Mouse (Mus musculus): ENCODE measurements around the gene Maged1. TPM values are rescaled to one million over a fixed set of nuclear protein-coding genes. Genes with fewer than 3 reads are reported as not detected.

Gene Maged1
- 478 and 498 TPM in 2 replicates for polyA plus RNA-seq (2015; fragmentation: Nextera tagmentation; extraction: Ambion mirVana)

DNA sequence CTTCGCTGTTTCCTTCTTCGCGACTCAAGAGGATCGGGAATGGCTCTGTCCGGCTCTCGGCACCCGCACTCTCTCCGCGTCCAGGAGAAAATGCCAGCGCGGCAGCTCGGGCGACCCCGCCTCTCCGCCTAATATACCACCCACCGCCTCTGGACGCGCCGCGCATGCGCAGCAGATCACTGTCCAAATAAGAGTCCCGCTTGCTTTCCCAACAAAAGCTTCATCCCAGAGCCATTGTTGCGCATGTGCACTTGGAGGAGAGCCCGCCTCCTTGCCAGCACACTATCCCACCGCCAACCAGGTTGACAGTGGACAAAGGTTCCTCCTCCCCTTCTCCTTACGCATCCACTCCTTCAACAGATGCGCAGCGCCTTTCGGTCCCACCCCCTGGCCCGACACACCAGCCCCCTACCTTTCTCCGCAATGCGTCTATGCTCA, at the start of gene Maged1:
TSS of gene Maged1 (minus strand) at position 226 of the 438 bp plus-strand sequence.
- Histone ChIP-seq H3K27ac (ENCODE audit: low read length) (peak within 1 kb of the TSS; percentile 86), H3K27me3 (ENCODE audit: control insufficient read depth, insufficient read depth, low read length) (no peaks in the 10 kb centered on the region; the same call in 1 of the 2 replicates), H3K4me2 (ENCODE audit: low read depth, low read length) (peak within 1 kb of the TSS; percentile 56), H3K9ac (ENCODE audit: low read length) (peak within 1 kb of the TSS; percentile 81), H3K4me1 (ENCODE audit: control insufficient read depth, insufficient read depth, low read length) (no peaks in the 10 kb centered on the region; the same call in 1 of the 2 replicates), H3K36me3 (ENCODE audit: control insufficient read depth, insufficient read depth, low read length) (peaks cover 14% of the 10 kb centered on the region; the same call in 1 of the 2 replicates), H3K4me3 (replicated peaks; ENCODE audit: low read length) (peak within 1 kb of the TSS; percentile 60), H3K9me3 (replicated peaks; ENCODE audit: control insufficient read depth, low read length) (no peaks in the 10 kb centered on the region)
- ATAC-seq (ENCODE audit: insufficient read depth, low FRiP score) = peak; percentile 95
- WGBS = 13% methylated on average over 32 of the region's 32 CpGs

DNA sequence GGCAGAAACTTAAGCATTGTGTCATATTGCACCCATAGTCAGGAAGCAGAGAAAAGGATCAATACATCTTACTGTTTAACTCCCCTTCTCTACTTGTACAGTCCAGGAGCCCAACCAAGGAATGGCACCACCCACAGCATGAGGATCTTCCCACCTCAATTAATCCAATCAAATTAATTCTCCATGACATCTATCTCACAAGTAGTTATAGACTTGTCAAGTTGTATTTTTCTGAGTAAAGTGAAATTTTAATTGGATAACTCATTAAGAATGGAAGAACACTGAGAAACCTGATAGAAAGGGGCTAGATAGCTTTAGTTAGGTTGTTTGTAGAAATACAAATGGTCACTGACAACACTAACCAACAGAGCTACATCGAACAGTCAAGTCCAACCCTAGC, 38.3 kb upstream of the Maged1 start:
- Histone ChIP-seq H3K4me3 (replicated peaks; ENCODE audit: low read length) (no peak overlapping the region), H3K4me2 (ENCODE audit: low read depth, low read length) (no peak overlapping the region), H3K27me3 (ENCODE audit: control insufficient read depth, insufficient read depth, low read length) (no peaks in the 10 kb centered on the region), H3K9me3 (replicated peaks; ENCODE audit: control insufficient read depth, low read length) (no peaks in the 10 kb centered on the region), H3K4me1 (ENCODE audit: control insufficient read depth, insufficient read depth, low read length) (no peaks in the 10 kb centered on the region), H3K9ac (ENCODE audit: low read length) (no peak overlapping the region), H3K27ac (ENCODE audit: low read length) (no peak overlapping the region), H3K36me3 (ENCODE audit: control insufficient read depth, insufficient read depth, low read length) (no peaks in the 10 kb centered on the region)
- 85% methylated on average over 1 of the region's 1 CpGs for WGBS
- no peak for ATAC-seq (ENCODE audit: insufficient read depth, low FRiP score)

DNA sequence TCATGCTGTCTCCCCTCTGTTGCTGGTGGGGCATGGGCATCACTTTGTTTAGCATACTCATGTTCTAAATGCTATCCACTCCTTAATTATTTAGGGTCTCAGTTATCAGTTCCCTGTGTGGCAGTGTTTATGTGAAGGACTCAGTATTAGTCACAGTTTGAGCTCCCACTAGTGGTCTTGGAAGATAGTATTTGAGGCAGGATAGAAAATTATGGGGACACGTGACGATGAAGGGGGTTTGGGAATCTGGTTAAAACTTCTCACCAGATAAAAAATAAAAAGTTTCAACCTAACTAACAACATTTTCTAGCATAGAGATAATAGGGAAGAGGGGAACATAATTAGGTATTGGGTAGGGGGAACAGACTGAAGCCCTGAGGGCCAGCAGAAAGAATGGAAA, 22.8 kb upstream of the Maged1 start:
- no peak for ATAC-seq (ENCODE audit: insufficient read depth, low FRiP score)
- 57% methylated on average over 2 of the region's 2 CpGs for WGBS
- no peak overlapping the region for H3K4me2 ChIP-seq (ENCODE audit: low read depth, low read length)

DNA sequence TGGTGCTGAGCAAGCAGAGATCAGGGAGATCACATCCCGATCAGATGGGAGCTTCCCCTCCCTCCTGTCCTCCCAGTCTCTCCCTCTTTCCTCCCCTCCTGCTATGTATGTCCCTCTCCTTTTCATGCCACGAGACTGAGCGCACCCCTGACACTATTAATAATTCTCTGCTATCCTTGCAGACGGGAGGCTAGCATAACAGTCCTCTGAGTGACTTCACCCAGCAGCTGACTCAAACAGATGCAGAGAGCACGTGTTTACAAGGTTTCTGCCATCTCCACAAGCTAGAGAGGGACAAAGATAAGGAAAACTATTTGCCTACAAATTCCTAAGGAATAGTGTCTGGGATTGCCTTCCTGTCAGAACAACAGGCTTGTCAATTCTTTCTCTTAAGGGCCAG, 20.4 kb upstream of the Maged1 start:
- no peak overlapping the region for H3K4me2 ChIP-seq (ENCODE audit: low read depth, low read length)
- no peaks in the 10 kb centered on the region for H3K4me1 ChIP-seq (ENCODE audit: control insufficient read depth, insufficient read depth, low read length)
- no peaks in the 10 kb centered on the region for H3K9me3 ChIP-seq (replicated peaks; ENCODE audit: control insufficient read depth, low read length)
- no peak overlapping the region for H3K27ac ChIP-seq (ENCODE audit: low read length)
- H3K27me3 ChIP-seq (ENCODE audit: control insufficient read depth, insufficient read depth, low read length) = no peaks in the 10 kb centered on the region; the same call in 1 of the 2 replicates
- H3K36me3 ChIP-seq (ENCODE audit: control insufficient read depth, insufficient read depth, low read length) = no peaks in the 10 kb centered on the region
- ATAC-seq (ENCODE audit: insufficient read depth, low FRiP score) = no peak
- H3K9ac ChIP-seq (ENCODE audit: low read length) = no peak overlapping the region
- 15% methylated on average over 5 of the region's 5 CpGs for WGBS
- no peak overlapping the region for H3K4me3 ChIP-seq (replicated peaks; ENCODE audit: low read length)

More for the DNA sequence above, 22.8 kb upstream of the Maged1 start:
- Histone ChIP-seq H3K4me3 (replicated peaks; ENCODE audit: low read length) (no peak overlapping the region), H3K27me3 (ENCODE audit: control insufficient read depth, insufficient read depth, low read length) (no peaks in the 10 kb centered on the region; the same call in 1 of the 2 replicates), H3K9ac (ENCODE audit: low read length) (no peak overlapping the region), H3K4me1 (ENCODE audit: control insufficient read depth, insufficient read depth, low read length) (no peaks in the 10 kb centered on the region), H3K27ac (ENCODE audit: low read length) (no peak overlapping the region), H3K36me3 (ENCODE audit: control insufficient read depth, insufficient read depth, low read length) (no peaks in the 10 kb centered on the region), H3K9me3 (replicated peaks; ENCODE audit: control insufficient read depth, low read length) (no peaks in the 10 kb centered on the region)

DNA sequence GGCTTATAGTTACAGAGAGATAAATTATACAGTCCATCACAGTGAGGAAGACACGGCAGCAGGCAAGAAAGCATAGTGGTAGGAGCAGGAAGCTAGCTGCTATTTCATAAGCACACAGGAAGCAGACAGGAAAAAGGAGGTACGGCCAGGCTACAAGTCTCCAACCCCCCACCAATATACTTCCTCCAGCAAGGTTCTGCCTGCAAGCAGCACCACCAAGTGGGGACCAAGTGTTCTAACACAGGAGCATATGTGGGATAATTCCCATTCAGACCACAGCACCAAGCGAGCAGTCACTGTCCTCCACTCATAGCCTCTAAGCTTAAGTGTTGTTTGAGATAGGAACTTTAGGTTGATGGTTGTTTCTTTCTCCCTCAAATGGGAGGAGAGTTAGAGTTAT, 6.3 kb upstream of the Maged1 start:
- 69% methylated on average over 3 of the region's 3 CpGs for WGBS
- H3K36me3 ChIP-seq (ENCODE audit: control insufficient read depth, insufficient read depth, low read length) = no peaks in the 10 kb centered on the region

DNA sequence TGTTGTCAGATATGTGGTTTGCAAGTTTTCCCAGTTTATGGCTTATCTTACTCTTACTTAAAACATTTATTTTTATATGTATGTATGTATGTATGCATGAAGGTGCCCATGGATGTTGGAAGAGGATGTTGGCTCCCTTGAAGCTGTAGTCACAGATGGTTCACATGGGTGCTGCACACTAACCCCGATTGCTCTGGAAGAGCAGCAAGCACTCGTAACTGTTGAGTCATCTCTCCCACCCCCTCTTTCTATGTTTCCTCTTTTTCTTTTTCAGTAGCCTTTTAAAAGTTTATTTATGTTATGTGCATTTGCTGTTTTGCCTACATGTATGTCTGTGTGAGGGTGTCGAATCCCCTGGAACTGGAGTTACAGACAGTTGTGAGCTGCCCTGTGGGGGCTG, 4.0 kb upstream of the Maged1 start:
- 70% methylated on average over 3 of the region's 3 CpGs for WGBS
- Histone ChIP-seq H3K36me3 (ENCODE audit: control insufficient read depth, insufficient read depth, low read length) (no peaks in the 10 kb centered on the region), H3K9me3 (replicated peaks; ENCODE audit: control insufficient read depth, low read length) (no peaks in the 10 kb centered on the region), H3K27me3 (ENCODE audit: control insufficient read depth, insufficient read depth, low read length) (no peaks in the 10 kb centered on the region; the same call in 1 of the 2 replicates), H3K4me1 (ENCODE audit: control insufficient read depth, insufficient read depth, low read length) (no peaks in the 10 kb centered on the region), H3K9ac (ENCODE audit: low read length) (no peak overlapping the region), H3K27ac (ENCODE audit: low read length) (no peak overlapping the region), H3K4me2 (ENCODE audit: low read depth, low read length) (no peak overlapping the region), H3K4me3 (replicated peaks; ENCODE audit: low read length) (no peak overlapping the region)
- ATAC-seq (ENCODE audit: insufficient read depth, low FRiP score) = no peak

More for the DNA sequence above, 6.3 kb upstream of the Maged1 start:
- H3K4me1 ChIP-seq (ENCODE audit: control insufficient read depth, insufficient read depth, low read length) = no peaks in the 10 kb centered on the region
- H3K4me3 ChIP-seq (replicated peaks; ENCODE audit: low read length) = no peak overlapping the region
- H3K9me3 ChIP-seq (replicated peaks; ENCODE audit: control insufficient read depth, low read length) = no peaks in the 10 kb centered on the region
- no peaks in the 10 kb centered on the region; the same call in 1 of the 2 replicates for H3K27me3 ChIP-seq (ENCODE audit: control insufficient read depth, insufficient read depth, low read length)
- H3K4me2 ChIP-seq (ENCODE audit: low read depth, low read length) = no peak overlapping the region
- ATAC-seq (ENCODE audit: insufficient read depth, low FRiP score) = no peak
- H3K9ac ChIP-seq (ENCODE audit: low read length) = no peak overlapping the region
- H3K27ac ChIP-seq (ENCODE audit: low read length) = no peak overlapping the region

DNA sequence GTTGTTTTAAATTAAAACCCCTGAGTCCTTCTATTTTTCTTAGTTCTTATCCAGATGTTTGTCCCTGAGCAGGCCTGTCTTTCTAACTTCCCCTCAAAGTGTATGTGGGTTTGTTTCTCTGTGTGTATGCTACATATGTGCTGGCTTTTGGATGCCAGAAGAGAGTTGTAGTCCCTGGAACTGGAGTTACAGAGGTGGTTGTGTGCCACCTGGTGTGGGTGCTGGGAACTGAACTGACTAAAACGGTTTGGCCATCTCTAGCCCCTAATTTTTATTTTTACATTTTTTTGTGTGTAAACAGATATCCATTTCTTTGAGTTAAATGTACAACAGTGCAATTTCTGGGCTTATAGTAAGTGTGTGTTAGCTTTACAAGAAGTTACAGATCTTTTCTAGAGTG, 3.0 kb upstream of the Maged1 start:
- no peak overlapping the region for H3K4me2 ChIP-seq (ENCODE audit: low read depth, low read length)
- no peak overlapping the region for H3K27ac ChIP-seq (ENCODE audit: low read length)
- no peaks in the 10 kb centered on the region for H3K36me3 ChIP-seq (ENCODE audit: control insufficient read depth, insufficient read depth, low read length)
- H3K9me3 ChIP-seq (replicated peaks; ENCODE audit: control insufficient read depth, low read length) = no peaks in the 10 kb centered on the region
- no peak overlapping the region for H3K9ac ChIP-seq (ENCODE audit: low read length)
- H3K4me1 ChIP-seq (ENCODE audit: control insufficient read depth, insufficient read depth, low read length) = no peaks in the 10 kb centered on the region; the same call in 1 of the 2 replicates
- no peak for ATAC-seq (ENCODE audit: insufficient read depth, low FRiP score)
- 10% methylated on average over 1 of the region's 1 CpGs for WGBS
- no peak overlapping the region for H3K4me3 ChIP-seq (replicated peaks; ENCODE audit: low read length)
- no peaks in the 10 kb centered on the region; the same call in 1 of the 2 replicates for H3K27me3 ChIP-seq (ENCODE audit: control insufficient read depth, insufficient read depth, low read length)

DNA sequence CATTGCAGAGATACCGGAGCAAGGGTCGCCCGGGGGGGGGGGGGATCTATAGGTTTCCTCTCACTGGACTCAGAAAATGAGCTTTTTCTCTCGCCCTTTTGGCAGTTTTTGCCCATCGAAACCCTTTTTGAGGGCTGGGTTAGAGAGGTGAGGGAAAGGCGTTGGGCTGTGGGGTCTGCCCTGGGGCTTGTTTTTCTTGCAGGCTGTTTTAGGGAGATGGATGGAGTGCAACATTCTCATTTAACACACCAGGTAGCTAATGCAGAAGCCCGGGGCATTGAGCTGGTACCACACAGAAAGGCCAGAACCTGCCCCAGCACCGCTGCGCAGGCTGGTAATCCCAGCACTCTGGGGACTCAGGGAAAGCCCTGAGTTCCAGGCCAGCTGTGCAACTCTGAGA, 593 bp upstream of the Maged1 start:
- H3K4me2 ChIP-seq (ENCODE audit: low read depth, low read length) = peak overlapping the region; percentile 50
- no peak for ATAC-seq (ENCODE audit: insufficient read depth, low FRiP score)
- no peaks in the 10 kb centered on the region for H3K9me3 ChIP-seq (replicated peaks; ENCODE audit: control insufficient read depth, low read length)
- peak overlapping the region; percentile 66 for H3K9ac ChIP-seq (ENCODE audit: low read length)
- peak overlapping the region; percentile 60 for H3K4me3 ChIP-seq (replicated peaks; ENCODE audit: low read length)
- H3K27me3 ChIP-seq (ENCODE audit: control insufficient read depth, insufficient read depth, low read length) = no peaks in the 10 kb centered on the region; the same call in 1 of the 2 replicates
- 19% methylated on average over 9 of the region's 9 CpGs for WGBS
- H3K4me1 ChIP-seq (ENCODE audit: control insufficient read depth, insufficient read depth, low read length) = no peaks in the 10 kb centered on the region; the same call in 1 of the 2 replicates
- H3K27ac ChIP-seq (ENCODE audit: low read length) = peak overlapping the region; percentile 76
- peaks cover 12% of the 10 kb centered on the region; the same call in 1 of the 2 replicates for H3K36me3 ChIP-seq (ENCODE audit: control insufficient read depth, insufficient read depth, low read length)

DNA sequence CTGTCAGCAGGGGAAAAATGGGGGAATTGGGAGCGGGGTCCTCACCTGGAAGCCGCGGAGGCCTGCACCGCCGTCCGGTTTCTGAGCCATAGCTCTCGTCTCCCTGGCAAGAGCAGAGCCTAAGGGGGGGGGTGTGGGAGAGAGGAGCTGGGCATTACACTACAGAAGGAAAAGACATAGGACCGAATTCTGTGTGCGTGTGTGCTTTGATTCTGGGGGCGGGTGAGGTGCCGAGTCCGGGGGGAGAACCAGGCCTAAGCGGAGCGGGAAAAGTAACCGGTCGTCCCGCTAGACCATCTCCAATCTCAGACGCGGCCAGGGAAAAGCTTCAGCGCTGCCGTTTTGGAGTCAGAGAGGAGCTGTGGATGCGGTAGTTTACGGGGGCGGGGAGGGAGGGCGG, 737 bp downstream of the Maged1 start:
- ATAC-seq (ENCODE audit: insufficient read depth, low FRiP score) = no peak
- 14% methylated on average over 25 of the region's 25 CpGs for WGBS

More for the DNA sequence above, 737 bp downstream of the Maged1 start:
- peak overlapping the region; percentile 86 for H3K27ac ChIP-seq (ENCODE audit: low read length)
- no peaks in the 10 kb centered on the region; the same call in 1 of the 2 replicates for H3K27me3 ChIP-seq (ENCODE audit: control insufficient read depth, insufficient read depth, low read length)
- peak overlapping the region; percentile 60 for H3K4me3 ChIP-seq (replicated peaks; ENCODE audit: low read length)
- H3K9me3 ChIP-seq (replicated peaks; ENCODE audit: control insufficient read depth, low read length) = no peaks in the 10 kb centered on the region
- no peaks in the 10 kb centered on the region; the same call in 1 of the 2 replicates for H3K4me1 ChIP-seq (ENCODE audit: control insufficient read depth, insufficient read depth, low read length)
- H3K36me3 ChIP-seq (ENCODE audit: control insufficient read depth, insufficient read depth, low read length) = peaks cover 14% of the 10 kb centered on the region; the same call in 1 of the 2 replicates
- peak overlapping the region; percentile 81 for H3K9ac ChIP-seq (ENCODE audit: low read length)
- peak overlapping the region; percentile 56 for H3K4me2 ChIP-seq (ENCODE audit: low read depth, low read length)
